Mouse (Mus musculus) thymus, postnatal 0 days (tissue): ENCODE results near the gene Eef1g. TPM values are rescaled to one million over a fixed set of nuclear protein-coding genes. Genes with fewer than 3 reads are reported as not detected.

ENCODE experiments used
- DNase-seq: peaks from one replicate; pipeline ENCODE4 v3.0.0-alpha.2; 2015; ENCODE audit warnings: low spot score
- polyA plus RNA-seq: library from polyadenylated mRNA; unstranded; fragments of >200 nt; fragmentation: Nextera tagmentation; extraction: Ambion mirVana; gene quantifications from 2 replicates; pipeline ENCODE4 v1.2.1, GENCODE M21; 2015

The Eef1g gene
- 326 and 340 TPM in 2 replicates for polyA plus RNA-seq

DNA sequence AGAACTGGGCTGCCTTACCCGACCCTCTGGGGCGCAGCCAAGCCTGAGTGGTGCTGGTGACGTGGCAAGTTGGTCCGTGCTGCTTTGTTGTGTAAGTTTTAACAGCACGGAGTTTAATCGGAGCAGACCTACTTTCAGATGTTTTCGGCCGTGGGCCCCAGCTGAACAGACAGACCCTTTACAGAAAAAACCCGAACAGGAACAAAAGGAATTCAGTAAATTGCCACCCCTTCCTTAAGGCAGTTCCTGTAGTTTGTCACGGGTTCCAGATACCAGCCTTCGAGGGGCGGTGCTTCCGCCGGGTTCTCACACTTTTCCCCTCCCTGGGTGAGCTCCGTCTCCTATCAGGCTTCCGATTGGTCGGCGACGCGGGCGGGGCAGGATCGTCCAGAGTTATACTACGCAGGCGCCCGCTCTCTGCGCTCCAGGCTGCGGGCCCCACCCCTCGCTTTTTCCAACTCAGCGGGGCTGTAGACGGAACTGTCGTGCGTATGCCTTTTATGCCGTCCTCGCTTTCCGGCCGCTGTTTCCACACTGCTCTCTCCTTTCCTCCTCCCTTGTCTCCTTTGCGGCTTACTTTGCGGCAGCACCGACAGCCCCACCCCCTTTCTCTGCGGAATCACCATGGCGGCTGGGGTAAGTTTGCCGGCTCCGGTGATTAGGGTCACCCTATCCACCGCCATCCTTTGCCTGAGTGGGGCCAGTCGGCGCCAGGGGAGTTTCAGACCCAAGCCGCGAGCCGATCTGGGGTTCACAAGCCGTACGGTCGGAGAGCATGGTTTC, at the start of gene Eef1g:
Gene Eef1g (plus strand): TSS at position 452 of the 783 bp plus-strand sequence.
- peak; percentile 99 for DNase-seq

DNA sequence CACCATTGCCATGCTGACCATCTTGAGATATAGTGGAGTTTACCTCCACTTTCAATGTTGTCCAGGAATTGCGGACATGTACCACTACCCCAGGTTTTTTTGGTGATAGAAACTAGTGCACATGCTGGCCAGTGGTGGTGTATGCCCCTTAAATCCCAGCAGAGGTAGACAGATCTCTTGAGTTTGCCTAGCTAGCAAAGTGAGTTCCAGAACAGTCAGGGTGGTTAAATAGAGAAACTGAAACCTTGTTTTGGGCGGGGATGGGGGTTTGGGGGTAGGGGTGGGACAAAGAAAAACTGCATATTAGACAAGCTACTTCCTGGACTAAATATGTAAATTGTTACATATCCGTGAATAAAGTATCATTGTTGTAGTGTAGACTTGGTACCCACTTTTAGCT, 47.8 kb upstream of the Eef1g start:
- DNase-seq = no peak

DNA sequence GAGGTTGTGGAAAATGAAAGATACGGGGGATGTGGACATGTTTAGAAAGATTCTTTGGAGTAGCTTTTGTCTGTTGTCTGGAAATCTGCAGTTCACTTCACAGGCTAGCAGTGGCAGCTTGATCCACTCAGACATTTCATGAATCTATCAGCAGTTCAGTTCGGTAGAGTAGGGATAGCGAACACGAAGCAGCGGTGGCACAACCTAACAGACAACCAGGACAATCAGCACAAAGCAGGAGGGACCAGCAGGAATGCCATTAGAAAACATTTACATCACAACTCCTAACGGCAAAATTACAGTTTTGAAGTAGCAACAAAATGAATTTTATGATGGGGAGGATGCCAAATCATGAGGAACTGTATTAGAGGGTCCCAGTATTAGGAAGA, 47.2 kb upstream of the Eef1g start:
- DNase-seq = no peak

DNA sequence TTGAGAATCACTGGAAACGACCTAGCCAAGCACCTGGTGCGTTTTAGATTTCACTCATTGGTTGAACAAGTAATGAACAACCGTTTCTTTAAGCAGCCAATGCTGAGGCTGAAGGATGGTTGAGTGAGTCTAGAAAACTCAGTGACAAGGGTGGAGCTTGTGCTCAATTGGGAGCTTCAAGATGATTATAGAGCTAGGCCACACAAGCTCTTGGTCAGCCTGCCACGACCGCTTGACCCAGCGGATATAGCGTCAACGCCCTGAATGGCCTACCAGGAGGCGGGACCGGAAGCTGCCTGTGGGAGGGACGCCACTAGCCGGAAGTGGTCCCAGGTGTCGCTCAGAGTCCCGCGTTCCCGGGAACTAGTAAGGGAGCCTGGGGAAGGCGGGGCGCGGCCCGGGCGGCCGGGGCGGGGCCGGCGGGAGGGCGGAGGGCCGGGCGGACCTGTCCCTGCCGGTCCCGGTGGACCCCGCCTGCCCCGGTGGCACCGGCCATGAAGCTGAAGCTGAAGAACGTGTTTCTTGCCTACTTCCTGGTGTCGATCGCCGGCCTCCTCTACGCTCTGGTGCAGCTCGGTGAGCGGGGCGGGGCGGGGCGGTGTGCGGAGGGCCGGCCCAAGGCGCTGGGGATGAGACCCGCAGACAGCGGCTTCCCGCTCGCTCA, 46.6 kb upstream of the Eef1g start, which contains the start of gene B3gat3:
Gene B3gat3 (plus strand): TSS at position 302 of the 664 bp plus-strand sequence.
- peak; percentile 77 for DNase-seq

DNA sequence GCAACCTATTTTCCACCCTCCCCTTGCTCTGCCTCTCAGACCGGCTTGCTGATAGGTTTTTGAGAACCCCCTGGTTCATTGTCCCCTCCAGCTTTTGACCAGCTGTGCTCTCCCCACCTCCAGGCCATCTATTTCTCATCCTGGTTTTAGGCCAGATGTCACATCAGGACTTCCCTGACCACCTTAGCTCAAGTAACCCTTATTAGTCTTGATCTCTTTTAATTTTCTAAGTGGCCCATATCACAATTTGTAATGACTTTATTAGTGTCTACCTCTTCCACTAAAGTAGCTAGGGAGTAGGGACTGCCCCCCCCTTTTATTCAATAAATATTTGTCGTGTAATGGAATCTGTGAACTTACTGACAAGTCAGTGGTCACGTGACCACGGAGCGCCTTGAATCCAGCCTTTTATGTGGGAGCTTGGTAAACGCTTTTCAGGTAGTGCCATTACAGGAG, 46.0 kb upstream of the Eef1g start:
- DNase-seq = peak; percentile 61

DNA sequence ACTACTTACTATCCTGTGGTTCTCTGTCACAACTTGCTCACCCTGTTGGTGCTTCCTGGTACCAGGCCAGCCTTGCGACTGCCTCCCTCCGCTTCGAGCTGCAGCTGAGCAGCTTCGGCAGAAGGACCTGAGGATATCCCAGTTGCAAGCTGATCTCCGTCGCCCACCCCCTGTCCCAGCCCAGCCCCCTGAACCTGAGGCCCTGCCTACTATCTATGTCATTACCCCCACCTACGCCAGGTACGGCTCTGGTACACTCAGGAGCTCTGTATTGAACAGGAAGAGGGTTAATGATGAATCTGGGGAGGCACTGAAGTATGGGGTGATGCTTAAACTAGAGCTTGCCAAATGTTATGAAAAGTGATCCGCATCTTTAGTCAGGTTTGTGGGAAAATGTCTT, 45.1 kb upstream of the Eef1g start:
- no peak for DNase-seq

DNA sequence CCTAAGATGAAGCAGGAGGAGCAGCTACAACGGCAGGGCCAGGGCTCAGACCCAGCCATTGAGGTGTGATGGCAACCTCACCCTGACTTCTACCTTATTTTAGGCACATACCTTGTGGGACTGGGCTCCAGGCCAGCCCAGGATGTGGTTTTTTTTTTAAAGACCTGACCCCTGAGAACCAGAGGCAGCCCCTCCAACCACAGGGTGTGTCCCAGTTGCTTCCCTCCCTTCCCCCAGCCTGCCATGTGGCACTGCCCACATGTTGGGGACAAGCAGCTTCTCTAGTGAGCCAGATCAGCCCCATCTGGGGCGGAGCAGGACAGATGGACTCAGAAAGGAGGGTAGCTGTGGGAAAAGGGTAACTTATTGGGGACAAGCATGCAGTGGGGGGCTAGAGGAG, 40.1 kb upstream of the Eef1g start:
- no peak for DNase-seq

DNA sequence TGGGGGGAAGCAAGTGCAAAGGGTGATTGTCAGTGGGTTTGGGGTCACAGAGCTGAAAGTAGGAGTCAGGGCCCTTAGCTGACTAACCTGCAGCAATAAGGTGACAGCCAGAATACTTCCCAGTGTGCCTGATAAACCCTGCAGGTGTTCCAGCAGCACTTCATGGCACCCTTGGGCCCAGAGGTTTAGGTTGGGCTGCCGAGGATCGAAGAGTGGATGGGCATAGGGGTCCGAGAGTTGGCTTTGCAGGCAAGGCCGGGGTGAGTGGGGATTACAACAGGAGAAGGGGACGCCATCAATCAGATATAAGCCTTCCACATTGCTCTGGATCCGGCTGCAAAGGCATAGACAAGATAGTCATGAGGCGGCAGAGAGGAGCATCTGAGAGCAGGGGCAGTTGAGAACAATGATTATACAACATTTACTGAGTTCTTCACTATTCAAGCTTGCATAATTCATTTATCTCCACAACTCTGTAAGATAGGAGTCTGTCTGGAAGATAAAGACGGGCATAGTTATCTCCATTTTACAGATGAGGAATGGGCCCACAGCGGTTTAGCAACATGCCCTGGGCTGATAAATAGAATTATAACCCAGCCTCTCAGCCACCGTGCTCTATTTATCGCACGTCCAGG, 38.8 kb upstream of the Eef1g start:
- no peak for DNase-seq

DNA sequence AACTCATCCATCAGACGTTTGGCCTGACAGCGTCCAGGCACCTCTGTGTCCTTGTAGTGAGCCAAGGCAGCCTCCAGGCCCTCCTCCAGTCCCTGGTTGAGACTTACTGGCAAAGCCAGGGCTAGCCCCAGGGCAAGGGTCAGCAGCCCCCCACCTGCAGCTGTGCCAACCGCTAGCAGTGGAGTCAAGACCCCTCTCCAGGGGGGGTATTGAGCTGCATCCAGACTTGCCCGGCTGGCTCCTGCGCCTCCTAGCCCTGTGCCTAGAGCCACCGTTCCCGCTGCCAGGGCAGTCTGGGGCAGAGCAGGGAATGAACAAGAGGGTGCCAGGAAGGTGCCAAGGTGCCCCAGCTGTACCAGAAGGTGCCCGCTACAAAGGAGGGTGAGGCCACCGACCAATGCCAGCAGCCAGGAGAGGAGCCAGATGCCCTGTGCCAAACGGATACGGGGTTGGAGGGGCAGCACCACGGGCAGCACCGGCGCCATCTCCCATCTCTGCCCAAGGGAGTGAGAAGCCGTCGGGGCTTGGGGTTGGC, 38.1 kb upstream of the Eef1g start:
- DNase-seq = no peak

DNA sequence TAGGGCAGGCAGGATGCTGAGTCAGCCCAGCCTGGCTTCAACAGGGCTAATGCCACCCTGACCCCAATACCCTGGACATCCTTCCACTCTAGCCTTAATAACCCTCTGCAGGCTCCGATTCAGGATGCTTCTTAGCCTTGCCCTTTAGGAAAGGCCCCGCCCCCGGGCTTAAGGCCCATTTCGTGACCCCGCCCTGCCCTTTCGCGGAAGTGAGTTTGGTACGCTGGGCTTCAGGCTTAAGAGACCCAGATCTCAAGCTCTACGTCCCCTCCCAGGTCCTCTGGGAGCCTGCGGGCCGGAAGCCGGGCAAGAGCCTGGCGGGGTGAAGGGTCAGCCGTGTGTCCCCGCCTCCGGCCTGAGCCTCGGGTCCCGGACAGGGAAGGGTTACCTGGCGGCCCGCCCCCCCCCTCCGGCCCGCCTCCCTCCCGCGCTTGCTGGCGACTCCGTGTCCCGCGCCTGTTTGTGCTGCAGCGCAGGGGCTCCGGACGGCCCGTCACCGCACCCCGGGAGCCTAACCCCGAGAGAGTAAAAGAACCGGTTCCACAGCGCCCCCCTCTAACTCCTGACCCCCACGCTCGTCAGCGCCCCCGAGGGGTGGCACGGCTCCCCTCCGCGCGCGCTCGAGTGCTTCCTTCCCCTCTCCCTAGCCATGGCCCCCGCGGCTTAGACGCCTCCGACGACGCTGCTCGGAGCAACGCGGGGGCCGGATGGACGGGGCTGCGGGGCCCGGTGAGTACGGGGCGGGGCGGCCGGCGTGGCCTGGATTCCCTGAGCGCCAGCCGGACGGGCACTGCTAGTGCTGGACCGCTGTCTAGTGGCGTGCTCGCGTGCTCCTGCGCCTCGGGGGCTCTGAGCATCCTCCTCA, 37.4 kb upstream of the Eef1g start, which contains the start of the genes Rom1 and Eml3:
Gene Rom1 (minus strand): TSS at position 133 of the 865 bp plus-strand sequence.
Gene Eml3 (plus strand): TSS at position 329 of the 865 bp plus-strand sequence.
- DNase-seq = peak; percentile 87

DNA sequence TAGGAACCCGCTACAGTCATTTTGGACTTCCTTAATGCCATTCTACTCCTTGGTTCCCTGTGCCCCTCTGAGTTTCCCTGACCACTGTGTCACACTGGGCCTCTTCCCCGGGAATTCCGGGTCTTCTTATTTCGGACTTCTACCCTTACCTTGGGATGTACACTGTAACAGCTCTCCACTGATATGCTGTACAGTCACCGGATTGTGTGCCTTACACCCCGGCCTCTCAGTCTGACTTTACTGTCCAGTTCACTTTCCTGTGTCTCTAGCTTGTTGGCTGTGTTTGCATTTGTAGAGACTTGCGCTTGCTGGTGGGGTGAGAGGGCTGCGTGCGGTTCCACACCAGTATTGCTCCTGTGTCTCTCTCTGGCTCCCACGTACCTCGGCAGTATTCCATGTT, 36.7 kb upstream of the Eef1g start:
- no peak for DNase-seq

DNA sequence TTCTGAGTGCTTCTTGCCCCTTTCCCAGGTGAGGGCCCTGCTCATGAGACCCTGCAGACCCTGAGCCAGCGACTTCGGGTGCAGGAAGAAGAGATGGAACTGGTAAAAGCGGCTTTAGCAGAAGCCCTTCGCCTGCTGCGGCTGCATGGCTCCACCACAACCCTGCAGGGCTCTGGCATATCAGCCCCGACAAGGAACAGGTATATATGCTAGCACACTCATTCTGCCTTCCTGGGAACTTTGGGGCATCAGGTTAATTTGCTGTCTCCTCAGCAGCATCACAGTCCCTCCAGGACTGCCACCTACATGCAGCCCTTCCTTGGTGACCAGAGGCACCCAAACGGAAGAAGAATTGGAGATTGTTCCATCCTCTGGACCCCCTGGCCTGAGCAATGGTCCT, 36.1 kb upstream of the Eef1g start:
- no peak for DNase-seq

DNA sequence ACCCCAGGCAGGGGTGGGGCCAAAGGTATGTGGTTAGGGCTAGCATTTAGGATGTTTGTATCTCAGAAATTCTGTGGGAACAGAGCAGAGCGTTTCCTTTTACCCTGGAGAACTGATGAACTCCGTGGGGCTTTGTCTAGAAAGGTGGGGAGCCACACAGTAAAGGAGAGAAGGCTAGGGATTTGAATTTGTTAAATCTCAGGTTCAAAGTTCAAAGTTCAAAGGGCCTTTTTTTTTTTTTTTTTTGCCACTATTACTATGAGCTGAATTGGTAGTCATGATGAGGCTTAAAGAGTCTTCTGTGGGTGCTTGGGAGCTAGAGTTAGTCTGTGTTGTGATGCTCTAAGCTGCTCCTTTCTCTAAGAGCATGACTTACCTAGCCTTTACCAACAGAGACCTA, 30.1 kb upstream of the Eef1g start:
- DNase-seq = no peak

DNA sequence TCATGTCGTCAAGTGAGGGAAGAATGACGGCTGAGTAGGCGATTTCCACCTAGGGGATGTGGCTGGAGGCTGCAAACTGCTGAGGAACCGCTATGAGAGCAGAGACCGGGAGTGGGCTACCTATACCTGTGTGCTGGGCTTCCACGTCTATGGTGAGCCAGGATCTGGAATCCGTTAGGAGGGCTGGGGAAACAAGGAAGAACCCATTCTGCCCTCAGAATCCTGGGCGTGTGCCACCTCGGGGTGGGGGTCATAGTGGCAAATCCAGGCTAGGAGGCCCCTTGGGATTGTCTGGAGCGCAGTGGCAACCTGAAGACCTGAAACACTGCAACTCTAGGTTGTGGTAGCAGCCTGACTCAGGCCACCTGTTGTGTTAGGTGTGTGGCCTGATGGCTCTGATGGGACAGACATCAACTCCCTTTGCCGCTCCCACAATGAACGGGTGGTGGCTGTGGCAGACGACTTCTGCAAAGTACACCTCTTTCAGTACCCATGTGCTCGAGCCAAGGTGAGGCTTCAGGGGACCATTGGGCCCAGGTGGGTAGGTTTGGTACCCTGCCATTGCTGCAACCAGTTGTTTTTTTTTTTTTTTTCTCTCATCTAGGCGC, 26.2 kb upstream of the Eef1g start:
- DNase-seq = no peak

DNA sequence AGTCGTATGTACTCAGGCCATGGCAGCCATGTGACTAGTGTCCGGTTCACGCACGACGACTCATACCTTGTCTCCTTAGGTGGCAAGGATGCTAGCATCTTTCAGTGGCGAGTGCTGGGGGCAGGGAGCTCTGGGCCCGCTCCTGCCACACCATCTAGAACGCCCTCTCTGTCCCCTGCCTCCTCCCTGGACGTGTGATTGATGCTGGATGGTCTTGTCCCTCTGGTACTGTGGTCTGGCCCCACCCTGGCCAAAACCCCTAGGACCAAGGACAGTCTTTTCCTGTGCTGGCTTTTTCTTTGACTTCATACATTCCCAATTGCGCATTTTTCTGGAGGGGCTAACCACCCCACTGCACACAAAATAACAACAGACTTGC, 25.7 kb upstream of the Eef1g start:
- no peak for DNase-seq

DNA sequence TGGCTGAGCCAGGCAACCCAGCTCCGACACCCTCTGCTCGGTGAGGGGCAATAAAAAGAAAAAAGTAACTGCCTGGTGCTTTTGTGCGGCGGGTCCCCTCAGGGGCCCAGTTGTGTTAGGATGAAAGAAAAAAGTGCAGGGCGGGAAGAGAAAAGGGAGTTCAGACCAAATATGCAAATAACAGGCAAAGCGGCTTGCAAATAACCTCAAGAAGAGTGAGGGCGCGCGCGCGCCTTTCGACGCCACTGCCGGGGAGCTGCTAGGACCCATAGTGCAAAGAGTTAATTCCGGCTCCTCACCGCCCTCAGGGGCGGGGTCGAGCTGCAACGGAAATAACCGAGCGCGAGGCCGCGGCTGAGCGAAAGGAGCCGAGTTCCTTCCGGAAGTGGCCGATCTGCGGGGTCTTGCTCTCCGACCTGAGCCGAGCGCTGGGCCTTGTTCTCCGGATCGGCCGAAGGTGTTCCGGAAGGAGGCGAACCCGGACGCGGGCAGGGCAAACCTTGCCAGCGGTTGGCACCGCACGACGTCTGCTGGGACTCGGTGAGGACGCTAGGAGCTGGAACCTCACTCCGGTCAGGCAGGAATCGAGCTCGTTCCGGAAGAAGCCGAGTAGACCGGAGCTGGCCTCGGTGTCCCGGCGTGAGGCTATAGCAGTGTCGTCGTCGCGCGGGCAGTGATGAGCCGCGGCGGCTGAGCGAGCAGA, 25.2 kb upstream of the Eef1g start, which contains the start of gene Mta2:
Gene Mta2 (plus strand): TSS at position 361 of the 703 bp plus-strand sequence.
- peak; percentile 100 for DNase-seq

DNA sequence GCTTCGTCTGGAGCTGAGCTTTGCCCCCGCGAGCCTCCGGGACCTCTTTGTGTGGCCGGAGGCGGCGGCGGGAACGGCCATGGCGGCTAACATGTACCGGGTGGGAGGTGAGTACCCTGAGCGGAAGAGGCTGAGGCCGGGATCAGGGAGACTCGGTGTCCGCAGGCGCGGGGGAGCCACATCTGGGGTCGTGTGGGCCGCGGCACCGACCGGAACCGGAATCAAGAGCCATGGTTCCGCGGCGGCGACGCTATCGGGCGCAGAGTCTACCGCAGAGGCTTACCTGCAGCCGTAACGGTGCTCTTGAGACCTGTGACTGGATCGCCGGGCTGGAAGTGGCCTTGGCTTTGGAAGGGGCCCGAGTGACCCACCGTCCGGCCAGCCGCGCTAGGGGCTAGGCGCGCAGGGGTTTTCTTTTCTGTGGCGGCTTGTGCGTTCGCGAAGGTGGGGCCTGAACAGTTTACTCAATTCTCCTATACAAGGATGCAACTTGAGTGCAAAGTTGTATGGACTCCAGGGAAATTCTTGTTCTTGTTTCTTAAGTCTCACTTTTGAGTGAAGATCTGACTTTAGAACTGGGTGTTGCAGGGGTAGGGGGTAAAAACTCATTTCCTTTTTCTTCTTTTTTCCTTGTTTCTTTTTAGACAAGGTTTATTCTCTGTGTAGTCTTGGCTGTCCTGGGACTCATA, 24.4 kb upstream of the Eef1g start:
- DNase-seq = no peak

DNA sequence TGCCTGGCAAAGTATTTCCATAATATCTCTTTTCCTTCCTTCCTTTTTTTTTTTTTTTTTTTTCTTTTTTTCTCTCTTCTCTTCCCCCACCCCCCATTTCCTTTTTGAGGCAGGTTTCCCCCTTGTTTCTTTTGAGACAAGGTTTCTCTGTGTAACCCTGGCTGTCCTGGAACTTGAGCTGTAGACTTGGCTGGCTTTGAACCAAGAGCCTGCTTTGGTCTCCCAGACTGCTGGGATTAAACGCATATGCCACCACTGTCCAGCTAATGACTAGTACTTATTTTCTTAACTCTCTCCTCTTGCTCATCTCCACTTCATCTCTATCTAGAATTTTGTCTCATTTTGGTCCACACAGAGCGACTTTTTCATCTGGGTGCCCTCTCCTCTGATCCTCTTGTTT, 23.8 kb upstream of the Eef1g start:
- DNase-seq = no peak

DNA sequence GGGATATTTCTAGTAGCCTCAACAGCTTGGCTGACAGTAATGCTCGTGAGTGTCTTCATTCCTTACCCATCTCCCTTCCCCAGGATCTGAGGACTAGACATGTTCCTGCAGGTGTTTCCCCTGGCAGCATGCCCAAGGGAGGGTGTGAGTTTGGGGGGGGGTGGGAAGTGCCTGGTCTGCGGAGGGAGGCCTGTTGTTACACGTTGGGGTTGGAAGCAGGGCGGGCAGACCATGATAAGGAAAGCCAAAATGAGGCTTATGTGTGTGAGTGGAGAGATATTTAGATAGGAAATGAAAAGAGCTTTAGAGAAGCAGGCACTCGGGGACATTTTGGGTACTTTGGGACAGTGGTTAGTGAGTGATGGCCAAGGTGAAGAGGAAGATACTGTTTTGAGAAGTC, 22.8 kb upstream of the Eef1g start:
- peak; percentile 20 for DNase-seq
